Mouse (Mus musculus): ENCODE measurements around the gene S100z. TPM values are rescaled to one million over a fixed set of nuclear protein-coding genes. Genes with fewer than 3 reads are reported as not detected.
A peak's percentile ranks its signal among the peaks of the same experiment; 100 is the strongest.

The S100z gene
- polyA plus RNA-seq, 1 experiment from 2014 or later = not detected

- WGBS = 56% methylated on average over 5 of the region's 5 CpGs
- H3K9me3 ChIP-seq = no peaks in the 10 kb centered on the region
Measured at GRCm38 (mm10) chr13:95493296-95493695, 14.8 kb upstream of the S100z start.

DNA sequence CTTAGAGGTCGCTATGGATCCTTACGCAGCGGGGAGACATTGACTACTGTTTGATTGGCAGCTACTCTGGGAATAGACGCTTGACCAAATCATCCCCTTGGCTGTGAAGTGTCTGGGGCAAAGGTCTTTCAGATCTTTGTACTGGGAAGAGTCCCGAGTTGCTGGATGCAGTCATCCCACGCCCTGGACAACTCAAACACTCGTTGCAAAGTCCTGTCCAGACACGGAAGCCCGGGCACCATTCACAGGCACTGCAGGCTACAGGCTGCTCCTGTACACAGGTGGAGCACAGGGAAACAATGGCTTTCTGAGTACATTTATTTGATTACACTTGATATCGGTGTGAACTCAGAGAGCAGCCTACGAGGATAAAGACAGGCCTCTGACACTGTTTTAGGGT lies 12.8 kb upstream of the S100z start:
- Histone ChIP-seq H3K36me3 (no peaks in the 10 kb centered on the region), H3K27me3 (replicated peaks) (no peaks in the 10 kb centered on the region), H3K4me2 (no peak overlapping the region), H3K27ac (replicated peaks) (no peak overlapping the region), H3K9ac (no peak overlapping the region), H3K9me3 (no peaks in the 10 kb centered on the region), H3K4me3 (no peak overlapping the region), H3K4me1 (peaks cover 28% of the 10 kb centered on the region)
- no peak for ATAC-seq (ENCODE audit: extremely low read depth, insufficient number of reproducible peaks, low FRiP score, low TSS enrichment)
- WGBS = 58% methylated on average over 11 of the region's 11 CpGs

More at GRCm38 (mm10) chr13:95493296-95493695, 14.8 kb upstream of the S100z start:
- Histone ChIP-seq H3K27me3 (replicated peaks) (no peaks in the 10 kb centered on the region), H3K27ac (replicated peaks) (no peak overlapping the region; the same call in 1 of the 2 replicates), H3K4me2 (no peak overlapping the region), H3K9ac (no peak overlapping the region), H3K4me1 (peaks cover 28% of the 10 kb centered on the region), H3K4me3 (no peak overlapping the region), H3K36me3 (no peaks in the 10 kb centered on the region)
- no peak for ATAC-seq (ENCODE audit: extremely low read depth, insufficient number of reproducible peaks, low FRiP score, low TSS enrichment)

DNA sequence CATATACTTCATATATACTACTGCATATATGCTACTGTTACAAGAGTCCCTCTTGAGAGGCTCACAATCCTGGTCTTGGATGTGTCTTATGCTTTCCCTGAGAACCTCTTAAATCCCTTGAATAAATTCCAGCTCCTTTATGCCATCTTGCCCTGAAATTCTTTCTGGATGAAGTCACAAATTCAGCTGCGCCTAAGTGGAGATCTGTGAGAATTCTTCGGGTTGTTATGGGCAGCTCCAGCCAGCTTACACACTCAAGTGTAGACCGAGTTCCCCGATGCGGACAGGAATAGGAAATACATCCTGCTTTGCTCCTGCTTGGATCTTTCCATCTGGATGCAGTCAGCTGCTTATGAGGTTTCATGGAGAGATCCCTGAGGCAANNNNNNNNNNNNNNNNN lies 6.1 kb upstream of the S100z start:
- no peak overlapping the region for H3K4me2 ChIP-seq
- H3K4me3 ChIP-seq = no peak overlapping the region
- no peak overlapping the region for H3K9ac ChIP-seq
- H3K27ac ChIP-seq (replicated peaks) = peak overlapping the region; percentile 21; the same call in 1 of the 2 replicates
- H3K36me3 ChIP-seq = no peaks in the 10 kb centered on the region
- no peak for ATAC-seq (ENCODE audit: extremely low read depth, insufficient number of reproducible peaks, low FRiP score, low TSS enrichment)
- peaks cover 17% of the 10 kb centered on the region for H3K4me1 ChIP-seq
- H3K27me3 ChIP-seq (replicated peaks) = peaks cover 12% of the 10 kb centered on the region
- H3K9me3 ChIP-seq = no peaks in the 10 kb centered on the region
- WGBS = 20% methylated on average over 5 of the region's 5 CpGs

DNA sequence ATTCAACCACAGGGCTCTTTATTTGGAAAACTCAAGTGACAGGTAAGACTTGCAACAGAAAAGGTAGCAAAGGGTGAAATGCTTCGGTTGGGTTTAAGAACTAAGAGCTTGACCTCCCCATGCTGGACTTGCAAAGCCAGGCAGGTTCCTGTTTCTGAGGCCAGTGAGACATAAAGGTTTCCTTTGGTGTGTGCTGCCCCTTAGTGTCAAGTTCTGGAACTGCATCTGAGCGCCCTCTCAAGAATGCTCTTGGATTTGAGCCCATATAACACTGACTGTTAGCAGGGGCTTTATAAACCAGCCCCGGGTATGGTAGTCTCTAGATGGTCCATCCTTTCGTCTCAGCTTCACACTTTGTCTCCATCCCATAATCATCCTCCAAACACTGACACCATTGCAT lies 2.9 kb upstream of the S100z start:
- H3K36me3 ChIP-seq = no peaks in the 10 kb centered on the region
- H3K4me2 ChIP-seq = no peak overlapping the region
- peaks cover 11% of the 10 kb centered on the region; the same call in 1 of the 2 replicates for H3K4me1 ChIP-seq
- WGBS = 14% methylated on average over 4 of the region's 4 CpGs
- H3K9ac ChIP-seq = no peak overlapping the region
- H3K27ac ChIP-seq (replicated peaks) = no peak overlapping the region
- no peak for ATAC-seq (ENCODE audit: extremely low read depth, insufficient number of reproducible peaks, low FRiP score, low TSS enrichment)
- H3K9me3 ChIP-seq = no peaks in the 10 kb centered on the region
- H3K27me3 ChIP-seq (replicated peaks) = peaks cover 17% of the 10 kb centered on the region
- H3K4me3 ChIP-seq = no peak overlapping the region

GRCm38 (mm10) chr13:95477173-95477572 lies 1.3 kb downstream of the S100z start:
- peaks cover 17% of the 10 kb centered on the region for H3K27me3 ChIP-seq (replicated peaks)
- H3K36me3 ChIP-seq = no peaks in the 10 kb centered on the region
- no peaks in the 10 kb centered on the region for H3K9me3 ChIP-seq
- WGBS = 71% methylated on average over 6 of the region's 6 CpGs
- no peak overlapping the region for H3K9ac ChIP-seq
- H3K4me1 ChIP-seq = peaks cover 15% of the 10 kb centered on the region
- H3K4me2 ChIP-seq = no peak overlapping the region
- no peak for ATAC-seq (ENCODE audit: extremely low read depth, insufficient number of reproducible peaks, low FRiP score, low TSS enrichment)
- H3K27ac ChIP-seq (replicated peaks) = no peak overlapping the region
- H3K4me3 ChIP-seq = no peak overlapping the region

- H3K36me3 ChIP-seq = no peaks in the 10 kb centered on the region
- no peak for ATAC-seq (ENCODE audit: extremely low read depth, insufficient number of reproducible peaks, low FRiP score, low TSS enrichment)
- no peak overlapping the region for H3K27ac ChIP-seq (replicated peaks)
- peaks cover 10% of the 10 kb centered on the region for H3K27me3 ChIP-seq (replicated peaks)
- H3K9ac ChIP-seq = no peak overlapping the region
- WGBS = 11% methylated on average over 7 of the region's 7 CpGs
- H3K4me2 ChIP-seq = no peak overlapping the region
- no peaks in the 10 kb centered on the region for H3K9me3 ChIP-seq
- peaks cover 15% of the 10 kb centered on the region for H3K4me1 ChIP-seq
- no peak overlapping the region for H3K4me3 ChIP-seq
Measured at GRCm38 (mm10) chr13:95475124-95475523, 3.4 kb downstream of the S100z start.

DNA sequence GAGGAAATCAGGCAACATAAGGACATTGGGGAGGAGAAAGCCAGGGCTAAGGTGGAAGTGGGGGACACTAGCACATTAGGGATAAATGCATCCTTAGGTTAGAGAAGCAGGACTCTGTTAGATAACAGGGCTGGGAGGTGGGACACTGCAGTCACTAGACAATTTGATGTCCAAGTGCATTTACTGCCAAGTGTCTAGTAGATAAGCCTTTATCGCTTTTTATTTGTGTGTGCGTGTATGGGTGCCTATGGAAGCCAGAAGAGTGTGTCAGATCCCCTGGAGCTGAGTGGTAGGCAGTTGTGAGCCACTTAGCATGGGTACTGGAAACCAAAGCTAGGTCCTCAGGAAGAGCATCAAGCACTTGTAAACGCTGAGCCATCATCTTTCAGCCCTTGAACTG lies 4.2 kb downstream of the S100z start:
- peaks cover 1% of the 10 kb centered on the region; the same call in 1 of the 2 replicates for H3K27me3 ChIP-seq (replicated peaks)
- peak overlapping the region; percentile 39; the same call in 1 of the 2 replicates for H3K27ac ChIP-seq (replicated peaks)
- no peak for ATAC-seq (ENCODE audit: extremely low read depth, insufficient number of reproducible peaks, low FRiP score, low TSS enrichment)
- WGBS = 65% methylated on average over 3 of the region's 3 CpGs
- H3K4me3 ChIP-seq = no peak overlapping the region
- no peak overlapping the region for H3K4me2 ChIP-seq
- H3K9ac ChIP-seq = no peak overlapping the region
- no peaks in the 10 kb centered on the region for H3K36me3 ChIP-seq
- H3K4me1 ChIP-seq = peaks cover 15% of the 10 kb centered on the region
- H3K9me3 ChIP-seq = no peaks in the 10 kb centered on the region

DNA sequence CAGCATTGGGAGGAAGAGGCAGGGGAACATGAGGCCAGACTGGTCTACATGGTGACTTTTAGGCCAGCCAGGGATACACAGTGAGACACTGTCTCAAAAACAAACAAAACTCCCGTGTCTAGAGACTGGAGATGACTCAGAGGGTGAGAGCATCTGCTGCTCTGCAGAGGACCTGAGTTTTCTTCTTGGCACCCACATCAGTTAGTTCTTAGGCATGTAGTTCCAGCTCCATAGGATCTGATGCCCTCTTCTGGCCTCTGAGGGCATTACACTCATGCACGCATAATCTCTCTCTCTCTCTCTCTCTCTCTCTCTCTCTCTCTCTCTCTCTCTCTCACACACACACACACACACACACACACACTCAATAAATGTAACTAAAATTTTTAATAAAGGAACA lies 7.6 kb downstream of the S100z start:
- Histone ChIP-seq H3K27me3 (replicated peaks) (no peaks in the 10 kb centered on the region), H3K4me1 (peaks cover 15% of the 10 kb centered on the region), H3K9me3 (no peaks in the 10 kb centered on the region), H3K4me3 (no peak overlapping the region), H3K27ac (replicated peaks) (no peak overlapping the region), H3K4me2 (no peak overlapping the region), H3K9ac (no peak overlapping the region), H3K36me3 (no peaks in the 10 kb centered on the region)
- WGBS = 65% methylated on average over 2 of the region's 2 CpGs
- ATAC-seq (ENCODE audit: extremely low read depth, insufficient number of reproducible peaks, low FRiP score, low TSS enrichment) = no peak

- Histone ChIP-seq H3K9me3 (no peaks in the 10 kb centered on the region), H3K36me3 (no peaks in the 10 kb centered on the region), H3K4me1 (peaks cover 24% of the 10 kb centered on the region), H3K27me3 (replicated peaks) (peaks cover 3% of the 10 kb centered on the region; the same call in 1 of the 2 replicates), H3K4me3 (no peak overlapping the region), H3K4me2 (no peak overlapping the region), H3K9ac (no peak overlapping the region), H3K27ac (replicated peaks) (no peak overlapping the region)
- WGBS = 54% methylated on average over 2 of the region's 2 CpGs
- no peak for ATAC-seq (ENCODE audit: extremely low read depth, insufficient number of reproducible peaks, low FRiP score, low TSS enrichment)
Measured at GRCm38 (mm10) chr13:95451529-95451928, 27.0 kb downstream of the S100z start.

GRCm38 (mm10) chr13:95450636-95451210 lies 27.8 kb downstream of the S100z start:
- no peak overlapping the region for H3K9ac ChIP-seq
- H3K4me1 ChIP-seq = peaks cover 24% of the 10 kb centered on the region
- H3K9me3 ChIP-seq = no peaks in the 10 kb centered on the region
- no peak overlapping the region for H3K4me2 ChIP-seq
- H3K27ac ChIP-seq (replicated peaks) = no peak overlapping the region
- WGBS = 74% methylated on average over 9 of the region's 9 CpGs
- peaks cover 9% of the 10 kb centered on the region for H3K27me3 ChIP-seq (replicated peaks)
- ATAC-seq (ENCODE audit: extremely low read depth, insufficient number of reproducible peaks, low FRiP score, low TSS enrichment) = no peak
- H3K4me3 ChIP-seq = no peak overlapping the region
- H3K36me3 ChIP-seq = no peaks in the 10 kb centered on the region

- no peak for ATAC-seq (ENCODE audit: extremely low read depth, insufficient number of reproducible peaks, low FRiP score, low TSS enrichment)
- no peak overlapping the region for H3K27ac ChIP-seq (replicated peaks)
- no peaks in the 10 kb centered on the region for H3K9me3 ChIP-seq
- no peak overlapping the region for H3K9ac ChIP-seq
- H3K4me3 ChIP-seq = no peak overlapping the region
- peaks cover 19% of the 10 kb centered on the region for H3K27me3 ChIP-seq (replicated peaks)
- 54% methylated on average over 3 of the region's 3 CpGs for WGBS
- no peak overlapping the region for H3K4me2 ChIP-seq
- peaks cover 24% of the 10 kb centered on the region for H3K4me1 ChIP-seq
- no peaks in the 10 kb centered on the region for H3K36me3 ChIP-seq
Measured at GRCm38 (mm10) chr13:95449730-95450129, 28.8 kb downstream of the S100z start.

- Histone ChIP-seq H3K4me1 (peaks cover 21% of the 10 kb centered on the region), H3K36me3 (no peaks in the 10 kb centered on the region), H3K9ac (peak within 1 kb of the TSS; percentile 75), H3K4me2 (peak within 1 kb of the TSS; percentile 91), H3K27ac (replicated peaks) (no peak within 1 kb of the TSS), H3K4me3 (peak within 1 kb of the TSS; percentile 58), H3K27me3 (replicated peaks) (peaks cover 57% of the 10 kb centered on the region), H3K9me3 (no peaks in the 10 kb centered on the region)
- no peak for ATAC-seq (ENCODE audit: extremely low read depth, insufficient number of reproducible peaks, low FRiP score, low TSS enrichment)
- 62% methylated on average over 11 of the region's 11 CpGs for WGBS
Measured at GRCm38 (mm10) chr13:95444824-95445223, 33.7 kb downstream of the S100z start, which contains the start of gene Crhbp. Crhbp (minus strand) TSS chr13:95444924.
